In genomic region chr11:120632559-120633519, GRCm38 (mm10) we compare ENCODE assay signal across 8 mouse cellular contexts. TPM values are rescaled to one million over a fixed set of nuclear protein-coding genes. Genes with fewer than 3 reads are reported as not detected.
DNase-seq lines count a peak whose midpoint lies in the region; ATAC-seq lines count a peak whose summit lies in the region.

No protein-coding gene starts in this region.

- peaks cover 8% of the 10 kb centered on the region for H3K36me3 ChIP-seq in hindbrain, embryonic 16.5 days (ENCODE audit: control insufficient read depth, insufficient read depth, low read length)
- H3K36me3 ChIP-seq in limb, embryonic 11.5 days (ENCODE audit: control insufficient read depth, insufficient read depth, low read length), result peaks cover 2% of the 10 kb centered on the region; the same call in 1 of the 2 replicates
- peaks cover 4% of the 10 kb centered on the region; the same call in 1 of the 2 replicates for H3K36me3 ChIP-seq in midbrain, embryonic 11.5 days (ENCODE audit: control insufficient read depth, insufficient read depth, low read length)

- H3K27me3 ChIP-seq in hindbrain, embryonic 16.5 days (replicated peaks; ENCODE audit: control insufficient read depth, insufficient read depth, low read length), result no peaks in the 10 kb centered on the region
- no peaks in the 10 kb centered on the region for H3K27me3 ChIP-seq in limb, embryonic 11.5 days (ENCODE audit: control insufficient read depth, insufficient read depth, low read length)
- H3K27me3 ChIP-seq in midbrain, embryonic 11.5 days (ENCODE audit: control insufficient read depth, insufficient read depth, low read length), result no peaks in the 10 kb centered on the region

- peaks cover 31% of the 10 kb centered on the region for H3K4me1 ChIP-seq in hindbrain, embryonic 16.5 days (ENCODE audit: control insufficient read depth, insufficient read depth, low read depth, low read length)
- peaks cover 15% of the 10 kb centered on the region for H3K4me1 ChIP-seq in limb, embryonic 11.5 days (ENCODE audit: control insufficient read depth, insufficient read depth, low read length)
- peaks cover 23% of the 10 kb centered on the region for H3K4me1 ChIP-seq in midbrain, embryonic 11.5 days (ENCODE audit: control insufficient read depth, insufficient read depth, low read length)

- H3K4me3 ChIP-seq in hindbrain, embryonic 16.5 days (ENCODE audit: low read length), result peak overlapping the region; percentile 90
- H3K4me3 ChIP-seq in limb, embryonic 11.5 days (ENCODE audit: low read depth, low read length), result peak overlapping the region; percentile 89
- peak overlapping the region; percentile 96 for H3K4me3 ChIP-seq in midbrain, embryonic 11.5 days (ENCODE audit: low read depth, low read length)

- no peaks in the 10 kb centered on the region for H3K9me3 ChIP-seq in hindbrain, embryonic 16.5 days (ENCODE audit: control insufficient read depth, low read length)
- no peaks in the 10 kb centered on the region for H3K9me3 ChIP-seq in limb, embryonic 11.5 days (ENCODE audit: control insufficient read depth, low read length)
- no peaks in the 10 kb centered on the region for H3K9me3 ChIP-seq in midbrain, embryonic 11.5 days (ENCODE audit: control insufficient read depth, low read length)

- peak overlapping the region; percentile 96 for H3K4me2 ChIP-seq in hindbrain, embryonic 16.5 days (ENCODE audit: low read length)
- H3K4me2 ChIP-seq in limb, embryonic 11.5 days (ENCODE audit: low read depth, severe bottlenecking), result peak overlapping the region; percentile 95
- H3K4me2 ChIP-seq in midbrain, embryonic 11.5 days, result peak overlapping the region; percentile 94

- peak overlapping the region; percentile 94 for H3K9ac ChIP-seq in hindbrain, embryonic 16.5 days (ENCODE audit: low read depth, low read length)
- peak overlapping the region; percentile 81 for H3K9ac ChIP-seq in limb, embryonic 11.5 days (ENCODE audit: low read length)
- H3K9ac ChIP-seq in midbrain, embryonic 11.5 days (ENCODE audit: low read length), result peak overlapping the region; percentile 89

- peak; percentile 82 for ATAC-seq in hindbrain, embryonic 16.5 days
- peak; percentile 74 for ATAC-seq in limb, embryonic 11.5 days (ENCODE audit: insufficient number of reproducible peaks, low FRiP score, low TSS enrichment, low read depth)
- ATAC-seq in midbrain, embryonic 11.5 days (ENCODE audit: low FRiP score), result peak; percentile 89
- ATAC-seq in inflammation-experienced regulatory T-cells, adult 6 months, result no peak

- peak; percentile 28 for DNase-seq in T-cell, adult 2 months (ENCODE audit: low spot score)
- peak; percentile 47 to 62 for DNase-seq in cerebellum, postnatal 36 days
- peak; percentile 67 to 78 for DNase-seq in gastrocnemius, adult 8-10 months (ENCODE audit: low spot score in 2 of 2)
- DNase-seq in limb, embryonic 11.5 days (ENCODE audit: low spot score), result peak; percentile 67
- DNase-seq in midbrain, embryonic 11.5 days (ENCODE audit: low spot score, missing footprints), result peak; percentile 95
- DNase-seq in right cerebral cortex, postnatal 4 days, result peak; percentile 60

- under 1% methylated on average over 60 of the region's 116 CpGs for WGBS in hindbrain, embryonic 16.5 days
- WGBS in limb, embryonic 11.5 days, result 1% methylated on average over 92 of the region's 116 CpGs
- WGBS in midbrain, embryonic 11.5 days, result under 1% methylated on average over 97 of the region's 116 CpGs

- H3K27ac ChIP-seq in hindbrain, embryonic 16.5 days (ENCODE audit: low read depth, low read length), result peak overlapping the region; percentile 88
- peak overlapping the region; percentile 77 for H3K27ac ChIP-seq in limb, embryonic 11.5 days (replicated peaks; ENCODE audit: low read depth, low read length)
- peak overlapping the region; percentile 63 for H3K27ac ChIP-seq in midbrain, embryonic 11.5 days (ENCODE audit: low read depth, low read length)

RNA-seq across cellular contexts. Expression of gene Mafg, which starts 0.6 kb away (rescaled TPM):
- total RNA-seq in gastrocnemius, adult 8-10 months (2022), result 10 to 100 TPM; 49.5 to 63.3 (median 59.3) TPM
- polyA plus RNA-seq in hindbrain, embryonic 16.5 days (2015; fragmentation: Nextera tagmentation; extraction: Ambion mirVana), result 25.4 and 34.6 TPM in 2 replicates
- 22.6 and 24.2 TPM in 2 replicates for polyA plus RNA-seq in limb, embryonic 11.5 days (2014; fragmentation: Nextera tagmentation; extraction: Ambion mirVana)
- 18.0 and 19.7 TPM in 2 replicates for polyA plus RNA-seq in midbrain, embryonic 11.5 days (2014; fragmentation: Nextera tagmentation; extraction: Ambion mirVana)
- 10 to 100 TPM; 15.3 to 15.8 (median 15.5) TPM for polyA plus RNA-seq in inflammation-experienced regulatory T-cells, adult 6 months (2017; shearing (Covaris generic))

RNA-seq across cellular contexts. Expression of gene Sirt7, which starts 7.8 kb away (rescaled TPM):
- total RNA-seq in gastrocnemius, adult 8-10 months (2022), result 1 to 10 TPM; 2.6 to 4.5 (median 3.8) TPM
- polyA plus RNA-seq in hindbrain, embryonic 16.5 days (2015; fragmentation: Nextera tagmentation; extraction: Ambion mirVana), result 39.4 and 41.3 TPM in 2 replicates
- polyA plus RNA-seq in limb, embryonic 11.5 days (2014; fragmentation: Nextera tagmentation; extraction: Ambion mirVana), result 24.6 TPM in 2 replicates
- polyA plus RNA-seq in midbrain, embryonic 11.5 days (2014; fragmentation: Nextera tagmentation; extraction: Ambion mirVana), result 29.5 and 33.2 TPM in 2 replicates
- polyA plus RNA-seq in inflammation-experienced regulatory T-cells, adult 6 months (2017; shearing (Covaris generic)), result 10 to 100 TPM; 55.1 to 61.4 (median 60.4) TPM

RNA-seq across cellular contexts. Expression of gene Pycr1, which starts 10.7 kb away (rescaled TPM):
- total RNA-seq in gastrocnemius, adult 8-10 months (2022), result 1 to 10 TPM; 3.7 to 5.3 (median 4.8) TPM
- polyA plus RNA-seq in hindbrain, embryonic 16.5 days (2015; fragmentation: Nextera tagmentation; extraction: Ambion mirVana), result 18.0 and 20.0 TPM in 2 replicates
- polyA plus RNA-seq in limb, embryonic 11.5 days (2014; fragmentation: Nextera tagmentation; extraction: Ambion mirVana), result 33.3 and 34.2 TPM in 2 replicates
- 32.4 and 32.8 TPM in 2 replicates for polyA plus RNA-seq in midbrain, embryonic 11.5 days (2014; fragmentation: Nextera tagmentation; extraction: Ambion mirVana)
- 1 to 10 TPM in 1 of 3 experiments, under 1 TPM in 1, not detected in 1; 0.86 to 1.7 TPM for polyA plus RNA-seq in inflammation-experienced regulatory T-cells, adult 6 months (2017; shearing (Covaris generic))

RNA-seq across cellular contexts. Expression of gene Pcyt2, which starts 15.1 kb away (rescaled TPM):
- total RNA-seq in gastrocnemius, adult 8-10 months (2022), result 10 to 100 TPM; 20.0 to 26.8 (median 26.0) TPM
- 236 and 242 TPM in 2 replicates for polyA plus RNA-seq in hindbrain, embryonic 16.5 days (2015; fragmentation: Nextera tagmentation; extraction: Ambion mirVana)
- 105 and 111 TPM in 2 replicates for polyA plus RNA-seq in limb, embryonic 11.5 days (2014; fragmentation: Nextera tagmentation; extraction: Ambion mirVana)
- polyA plus RNA-seq in midbrain, embryonic 11.5 days (2014; fragmentation: Nextera tagmentation; extraction: Ambion mirVana), result 89.4 and 101 TPM in 2 replicates
- polyA plus RNA-seq in inflammation-experienced regulatory T-cells, adult 6 months (2017; shearing (Covaris generic)), result 100 to 1,000 TPM in 2 of 3 experiments, 10 to 100 TPM in 1; 66.1 to 124 (median 113) TPM

RNA-seq across cellular contexts. Expression of gene Myadml2, which starts 15.1 kb away (rescaled TPM):
- total RNA-seq in gastrocnemius, adult 8-10 months (2022), result 100 to 1,000 TPM; 112 to 153 (median 132) TPM
- polyA plus RNA-seq in hindbrain, embryonic 16.5 days (2015; fragmentation: Nextera tagmentation; extraction: Ambion mirVana), result 1.1 and 2.4 TPM in 2 replicates
- not detected in 2 replicates for polyA plus RNA-seq in limb, embryonic 11.5 days (2014; fragmentation: Nextera tagmentation; extraction: Ambion mirVana)
- 0.36 and 0.57 TPM in 2 replicates for polyA plus RNA-seq in midbrain, embryonic 11.5 days (2014; fragmentation: Nextera tagmentation; extraction: Ambion mirVana)
- polyA plus RNA-seq in inflammation-experienced regulatory T-cells, adult 6 months (2017; shearing (Covaris generic)), result not detected

Comparison
In these comparisons a context has a peak if more than half of its experiments do, and no peak if none do; other contexts are left out.
1. DNase-seq: peak in every context shown above with its lines; median percentile 95 in midbrain, embryonic 11.5 days; 72 in gastrocnemius, adult 8-10 months; 67 in limb, embryonic 11.5 days; 60 in right cerebral cortex, postnatal 4 days; 54 in cerebellum, postnatal 36 days; 28 in T-cell, adult 2 months.